Mouse (Mus musculus): ENCODE measurements around the gene Brk1. TPM values are rescaled to one million over a fixed set of nuclear protein-coding genes. Genes with fewer than 3 reads are reported as not detected.
A peak's percentile ranks its signal among the peaks of the same experiment; 100 is the strongest.

The Brk1 gene
- total RNA-seq, 2 experiments from 2014 or later: 64.2 to 66.3 TPM

DNA sequence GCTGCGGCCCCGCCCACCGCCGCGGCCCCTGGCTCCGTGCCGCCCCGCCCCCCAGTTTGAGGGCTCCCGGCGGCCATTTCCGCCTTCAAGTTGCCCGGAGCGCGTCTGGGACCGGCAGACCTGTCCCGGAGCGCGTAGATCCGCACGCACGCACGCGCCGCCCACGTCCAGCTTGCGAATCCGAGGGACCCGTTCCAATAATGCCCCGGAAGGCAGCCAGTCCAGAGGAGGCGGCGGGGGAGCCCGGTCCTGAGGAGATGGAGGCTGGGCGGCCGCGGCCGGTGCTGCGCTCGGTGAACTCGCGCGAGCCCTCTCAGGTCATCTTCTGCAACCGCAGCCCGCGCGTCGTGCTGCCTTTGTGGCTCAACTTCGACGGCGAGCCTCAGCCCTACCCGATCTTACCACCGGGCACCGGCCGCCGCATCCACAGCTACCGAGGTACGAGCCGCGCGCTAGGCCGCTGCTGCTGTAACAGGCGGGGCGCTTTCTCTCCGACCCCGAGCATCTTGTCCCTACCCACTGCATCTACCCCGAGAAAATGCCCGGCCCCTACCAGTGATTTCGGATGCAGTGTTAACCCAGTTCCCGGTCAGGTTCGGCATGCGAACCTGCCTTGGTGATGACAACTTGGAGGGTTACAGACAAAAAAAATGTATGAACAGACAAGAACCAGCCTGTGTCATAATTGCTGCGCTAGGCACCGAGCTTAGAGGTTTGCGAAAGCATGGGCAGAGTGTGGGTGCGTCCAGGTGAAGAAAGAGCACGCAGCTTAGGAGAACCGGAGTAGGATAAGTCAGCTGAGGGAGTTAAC, 19.6 kb downstream of the Brk1 start, which contains the start of gene Vhl:
Gene Vhl, plus strand, starts transcription at position 19 of the 811 bp plus-strand sequence.
- peak; percentile 89 for DNase-seq

- no peak for DNase-seq
Measured at GRCm38 (mm10) chr6:113624989-113625770, 20.6 kb downstream of the Brk1 start.

GRCm38 (mm10) chr6:113630322-113630721, 25.8 kb downstream of the Brk1 start:
- no peak for DNase-seq

GRCm38 (mm10) chr6:113632863-113633262, 28.3 kb downstream of the Brk1 start:
- no peak for DNase-seq

DNA sequence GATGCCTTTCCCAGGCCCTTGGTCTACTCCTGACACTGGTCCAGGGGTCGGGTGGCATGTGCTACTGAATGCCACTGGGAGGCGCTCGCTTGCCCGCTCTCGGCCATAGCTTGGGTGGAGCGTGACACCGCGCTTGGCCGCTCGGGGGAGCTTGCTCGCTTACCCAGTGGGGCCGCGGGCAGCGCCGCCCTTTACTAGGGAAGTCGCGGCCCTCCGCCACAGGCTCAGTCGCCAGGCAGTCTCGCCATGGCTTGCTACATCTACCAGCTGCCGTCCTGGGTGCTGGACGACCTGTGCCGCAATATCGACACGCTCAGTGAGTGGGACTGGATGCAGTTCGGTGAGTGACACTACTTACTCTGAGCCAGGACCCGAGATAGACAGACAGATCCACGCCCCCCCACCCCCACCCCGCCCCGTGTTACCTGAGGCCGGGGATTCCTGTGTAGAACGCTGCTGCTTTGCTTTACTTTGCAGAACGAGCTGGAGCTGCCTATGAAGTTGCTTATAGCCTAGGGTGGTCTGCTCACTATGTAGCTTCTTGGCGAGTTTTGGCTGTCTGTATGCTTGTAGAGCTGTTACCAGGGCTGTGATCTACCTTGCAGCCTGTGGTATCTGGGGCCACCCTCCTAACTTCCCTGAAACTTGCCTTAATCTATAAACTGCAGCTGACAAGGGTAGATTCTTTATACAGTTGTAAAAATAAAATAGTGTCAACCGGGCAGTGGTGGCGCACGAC, 33.9 kb downstream of the Brk1 start, which contains the start of gene Irak2:
Gene Irak2, plus strand, starts transcription at position 166 of the 739 bp plus-strand sequence.
- peak; percentile 96 for DNase-seq

DNA sequence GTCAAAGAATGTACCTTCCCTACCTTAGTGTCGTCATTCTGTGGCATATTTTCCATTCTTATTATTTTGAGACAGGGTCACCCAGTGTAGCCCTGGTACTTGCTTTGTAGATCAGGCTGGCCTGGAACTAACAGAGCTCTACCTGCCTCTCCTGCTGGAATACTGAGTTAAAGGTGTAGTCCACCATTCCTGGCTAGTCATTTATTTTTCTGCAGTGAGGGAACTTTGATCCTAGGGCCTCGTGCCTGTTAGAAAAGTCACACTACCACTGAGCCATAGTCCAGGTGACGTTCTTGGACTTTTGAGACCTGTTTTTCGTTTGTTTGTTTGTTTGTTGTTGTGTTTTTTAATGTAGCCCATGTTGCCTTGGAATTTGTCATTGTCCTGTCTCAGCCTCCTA, 34.6 kb downstream of the Brk1 start:
- no peak for DNase-seq

- no peak for DNase-seq
Measured at GRCm38 (mm10) chr6:113642605-113643004, 38.0 kb downstream of the Brk1 start.

DNA sequence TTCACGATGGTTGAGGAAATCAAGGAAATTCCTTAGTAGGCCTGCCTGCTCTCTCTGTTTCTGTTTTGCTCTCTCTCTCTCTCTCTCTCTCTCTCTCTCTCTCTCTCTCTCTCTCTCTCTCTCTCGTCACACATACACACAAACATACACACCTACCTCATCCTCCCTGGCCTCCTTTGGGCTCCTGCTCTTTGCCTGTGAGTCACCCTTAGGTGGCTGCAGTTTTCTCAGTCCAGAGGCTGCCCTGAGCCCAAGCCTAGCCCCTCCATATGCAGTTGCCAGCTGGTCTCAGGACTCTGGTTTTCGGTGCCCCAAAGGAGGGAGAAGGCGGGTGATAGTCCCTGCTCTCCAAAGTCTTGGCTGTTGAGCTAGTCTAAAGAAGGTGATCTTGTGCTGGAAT, 38.4 kb downstream of the Brk1 start:
- no peak for DNase-seq

DNA sequence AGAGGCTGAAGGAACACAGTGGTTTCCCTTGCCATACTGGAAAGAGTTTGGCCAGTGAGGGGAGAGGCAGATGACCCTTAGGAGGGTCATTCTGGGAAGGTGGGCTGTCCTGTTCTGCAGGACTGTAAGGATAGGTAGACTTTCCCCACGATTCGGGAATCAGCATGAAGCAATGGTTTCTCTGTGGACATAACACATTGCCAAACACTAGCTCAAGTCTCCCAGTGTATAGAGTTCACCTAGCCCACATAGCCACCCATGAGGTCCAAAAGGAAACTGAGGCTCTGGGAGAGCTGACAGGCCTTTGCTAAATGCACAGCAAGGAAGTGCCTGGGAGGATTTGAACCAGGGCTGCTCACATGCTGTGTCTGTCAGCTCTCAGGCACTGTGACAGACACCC, 39.4 kb downstream of the Brk1 start:
- no peak for DNase-seq

DNA sequence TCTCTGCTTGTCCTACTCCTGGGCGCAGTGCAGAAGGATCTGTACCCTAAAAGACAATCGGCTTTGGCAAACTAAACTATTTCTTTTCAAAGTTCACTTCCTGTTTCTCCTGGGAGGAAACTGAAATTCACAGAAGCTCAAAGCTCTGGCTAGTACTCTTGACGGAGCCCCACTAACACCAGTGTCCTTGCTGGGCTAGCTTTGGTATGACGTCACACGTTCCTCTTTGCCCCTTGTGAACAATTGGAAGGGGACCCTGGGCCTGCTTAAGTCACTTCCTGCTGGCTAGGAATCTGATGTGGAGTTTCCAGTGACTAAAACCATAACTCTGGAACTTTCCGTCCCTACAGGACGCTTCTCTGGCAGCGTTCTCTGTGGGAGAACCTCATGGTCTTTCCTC, 40.2 kb downstream of the Brk1 start:
- no peak for DNase-seq

DNA sequence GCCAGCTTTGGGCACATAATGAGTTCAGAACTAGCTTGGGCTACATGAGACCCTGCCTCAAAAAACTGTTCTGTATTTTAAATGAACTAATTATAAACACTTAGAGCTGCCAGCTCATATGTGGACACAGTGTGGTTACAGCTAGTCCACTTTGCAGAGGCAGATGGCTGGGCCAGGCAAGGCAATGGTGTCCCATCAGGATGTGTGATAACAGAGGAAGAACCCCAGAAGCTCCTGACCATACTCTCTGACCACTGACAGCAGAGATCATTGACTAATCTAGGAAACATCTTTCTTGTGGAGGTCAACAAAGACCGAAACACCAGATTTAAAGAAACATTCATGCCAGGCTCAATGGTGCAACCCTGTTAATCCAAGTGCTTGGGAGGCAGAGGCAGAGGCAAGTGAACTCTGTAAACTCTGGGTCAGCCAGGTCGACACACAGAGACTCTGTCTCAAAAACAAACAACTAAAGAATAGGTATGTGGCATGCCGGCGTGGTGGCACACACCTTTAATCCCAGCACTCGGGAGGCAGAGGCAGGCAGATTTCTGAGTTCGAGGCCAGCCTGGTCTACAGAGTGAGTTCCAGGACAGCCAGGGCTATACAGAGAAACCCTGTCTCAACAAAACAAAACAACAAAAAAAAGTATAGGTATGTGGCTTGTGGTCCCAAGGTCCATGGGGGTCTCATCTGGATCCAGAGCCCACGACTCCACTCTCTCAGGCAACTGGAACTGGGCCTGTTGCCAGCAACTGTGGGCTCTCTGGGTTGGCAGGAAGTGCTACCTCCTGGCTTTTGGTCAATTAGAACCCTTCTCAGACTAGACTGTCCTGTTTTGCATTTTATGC, 45.0 kb downstream of the Brk1 start:
- no peak for DNase-seq

GRCm38 (mm10) chr6:113650197-113650640, 45.6 kb downstream of the Brk1 start:
- DNase-seq: no peak

- DNase-seq: no peak
Measured at GRCm38 (mm10) chr6:113651626-113652025, 47.1 kb downstream of the Brk1 start.

GRCm38 (mm10) chr6:113653551-113653950, 49.0 kb downstream of the Brk1 start:
- DNase-seq: no peak

- no peak for DNase-seq
Measured at GRCm38 (mm10) chr6:113654102-113654501, 49.5 kb downstream of the Brk1 start.

DNA sequence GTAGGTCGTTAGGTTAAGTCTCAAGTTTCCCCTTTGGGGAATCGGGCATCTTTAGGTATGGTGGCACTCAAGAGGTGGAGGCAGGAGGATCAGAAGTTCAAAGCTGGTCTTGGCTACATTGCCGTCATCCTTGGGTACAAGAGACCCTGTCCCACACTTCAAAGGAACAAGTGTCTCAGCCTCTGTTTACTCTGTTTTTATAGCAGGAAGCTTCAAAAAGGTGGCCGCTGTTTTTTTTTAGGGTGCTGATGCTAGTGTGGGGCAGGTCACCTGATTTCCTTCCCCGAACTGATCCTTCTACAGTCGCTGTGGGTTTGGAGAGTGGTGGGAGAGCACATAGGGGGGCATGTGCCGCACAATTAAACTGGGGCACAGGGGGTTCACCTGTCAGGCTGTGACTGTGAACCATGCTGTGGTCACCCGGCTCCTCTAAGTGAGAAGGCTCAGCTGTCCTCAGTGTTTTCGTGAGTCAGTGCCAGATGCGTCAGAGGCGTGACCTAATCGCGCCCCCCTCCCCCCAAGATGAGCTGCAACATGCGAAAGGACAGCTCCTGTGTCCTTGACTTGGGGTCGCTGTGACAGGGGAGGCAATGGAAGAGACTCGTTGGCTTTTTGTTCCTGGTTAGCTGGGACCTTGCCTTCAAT, 50.3 kb downstream of the Brk1 start:
- no peak for DNase-seq

GRCm38 (mm10) chr6:113655475-113655874, 50.9 kb downstream of the Brk1 start:
- DNase-seq: no peak

- no peak for DNase-seq
Measured at GRCm38 (mm10) chr6:113656847-113657246, 52.3 kb downstream of the Brk1 start.

DNA sequence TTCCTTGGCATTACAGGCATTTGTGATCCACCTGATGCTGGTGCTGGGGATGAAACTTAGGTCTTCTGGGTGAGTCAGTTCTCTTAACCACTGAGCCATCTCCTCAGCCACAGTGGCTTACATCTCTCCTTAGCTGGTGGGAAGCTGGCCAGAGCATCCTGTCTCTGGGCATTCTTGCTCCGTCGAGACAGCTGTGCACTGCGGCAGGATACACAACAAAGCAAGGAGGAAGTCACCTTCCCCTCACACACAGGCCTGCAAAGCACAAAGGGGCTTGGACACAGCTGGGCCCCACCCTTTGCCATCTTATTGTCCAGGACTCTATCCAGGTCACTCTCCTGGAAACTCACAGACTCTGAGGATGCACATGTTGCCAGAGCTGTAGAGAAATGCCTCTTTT, 53.7 kb downstream of the Brk1 start:
- no peak for DNase-seq

DNA sequence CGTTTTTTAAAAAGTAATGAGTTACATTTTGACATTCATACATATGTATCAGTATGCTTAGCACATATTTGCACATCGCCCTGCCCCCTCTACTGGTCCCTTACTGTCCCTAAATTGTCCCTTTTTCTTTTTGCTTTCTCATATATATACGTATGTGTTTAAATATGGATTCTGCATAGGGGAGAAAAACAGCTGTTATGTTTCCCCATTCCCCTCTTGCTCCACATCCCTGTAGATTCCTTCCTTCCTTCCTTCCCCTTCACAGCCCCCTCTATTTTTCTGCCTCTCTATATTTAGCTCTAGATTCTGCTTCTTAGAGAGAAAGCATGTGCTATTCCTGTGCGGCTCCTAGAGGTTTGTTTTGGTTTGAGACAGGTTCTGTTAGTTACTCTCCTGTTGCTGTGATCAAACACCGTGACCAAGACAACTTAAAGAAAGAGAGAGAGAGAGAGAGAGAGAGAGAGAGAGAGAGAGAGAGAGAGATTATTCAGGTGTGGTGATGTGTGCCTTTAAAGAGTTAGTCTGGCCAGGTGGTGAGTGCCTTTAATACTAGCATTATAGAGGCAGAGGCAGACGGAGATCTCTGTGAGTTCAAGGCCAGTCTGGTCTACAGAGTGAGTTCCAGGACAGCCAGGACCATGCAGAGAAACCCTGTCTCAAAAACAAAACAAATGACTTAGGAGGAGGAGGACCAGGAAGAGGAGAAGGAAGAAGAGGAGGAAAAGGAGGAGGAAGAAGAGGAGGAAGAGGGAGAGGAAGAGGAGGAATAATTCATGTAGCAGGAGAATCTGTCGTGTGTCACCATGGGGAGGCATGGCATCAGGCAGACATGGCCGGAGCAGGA, 55.3 kb downstream of the Brk1 start:
- DNase-seq: no peak

Measured in gastrocnemius, postnatal 10 days (tissue).